ENCODE assay signal across 22 mouse cellular contexts in the genomic region with DNA sequence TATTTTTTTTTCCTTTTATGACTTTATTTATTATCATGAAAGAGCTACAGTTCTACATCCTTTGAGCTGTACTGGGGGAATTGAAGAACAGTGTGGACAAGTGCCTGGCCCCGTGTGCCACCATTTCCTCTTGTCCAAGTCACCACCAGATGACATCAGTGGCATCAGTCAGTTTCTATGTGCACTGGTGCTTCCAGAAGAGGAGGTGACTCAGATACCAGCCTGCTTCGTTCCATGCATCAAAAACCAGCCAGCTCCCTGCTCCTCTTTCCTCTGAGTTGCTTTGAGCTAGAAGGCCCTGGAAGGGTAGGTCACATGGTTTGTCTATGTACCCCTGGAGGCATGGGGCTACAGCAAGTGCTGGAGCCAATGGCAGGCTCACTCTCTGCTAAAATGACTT. TPM values are rescaled to one million over a fixed set of nuclear protein-coding genes. Genes with fewer than 3 reads are reported as not detected.
DNase-seq lines count a peak whose midpoint lies in the region; ATAC-seq and TF ChIP-seq lines count a peak whose summit lies in the region.
"Had no signal": no experiment of that assay in that cellular context is flagged by ENCODE, and none has a peak within 500 bp of the region (broad histone marks: within the 10 kb centered on the region; RNA-seq: fewer than 3 reads in every experiment).

No protein-coding gene starts in this region.

- H3K9me3 ChIP-seq in heart, embryonic 14.5 days (ENCODE audit: control insufficient read depth, low read length): no peaks in the 10 kb centered on the region
- H3K9me3 ChIP-seq in kidney, embryonic 15.5 days (replicated peaks): no peaks in the 10 kb centered on the region
- H3K9me3 ChIP-seq in stomach, embryonic 14.5 days (ENCODE audit: control insufficient read depth, low read depth, low read length): no peaks in the 10 kb centered on the region
- no peaks in the 10 kb centered on the region for H3K9me3 ChIP-seq in stomach, postnatal 0 days (ENCODE audit: control insufficient read depth, low read length)
- H3K9me3 ChIP-seq in stomach, embryonic 16.5 days (replicated peaks; ENCODE audit: control insufficient read depth, low read length): no peaks in the 10 kb centered on the region
- H3K9me3 ChIP-seq: limb, embryonic 10.5 days; megakaryocyte, embryonic 14.5 days; neural tube, embryonic 13.5 days had no signal

- no peak for DNase-seq in heart, adult 8-10 months (ENCODE audit: low spot score)
- DNase-seq in kidney, postnatal 4 days: no peak
- DNase-seq in stomach, postnatal 0 days (ENCODE audit: low spot score): no peak
- DNase-seq: cerebellum, adult 18-20 months; cerebellum, postnatal 36 days; gastrocnemius, adult 2 months; kidney, postnatal 14 days; layer of hippocampus, adult 9-11 months; liver, postnatal 0 days; midbrain, embryonic 14.5 days; right cerebral cortex, adult 18-20 months; thymus, adult 18-20 months; thymus, postnatal 4 days had no signal

- ATAC-seq in heart, embryonic 14.5 days (ENCODE audit: insufficient number of reproducible peaks, insufficient read depth, low FRiP score, low read depth): no peak
- no peak for ATAC-seq in kidney, embryonic 15.5 days (replicated peaks; ENCODE audit: low FRiP score)
- ATAC-seq in stomach, embryonic 14.5 days (ENCODE audit: insufficient number of reproducible peaks, insufficient read depth, low FRiP score, low read depth): no peak
- no peak for ATAC-seq in stomach, postnatal 0 days (ENCODE audit: low FRiP score, low TSS enrichment)
- no peak for ATAC-seq in stomach, embryonic 16.5 days (ENCODE audit: insufficient read depth, low FRiP score)
- ATAC-seq in frontal cortex, adult (ENCODE audit: low TSS enrichment): no peak
- ATAC-seq: hindbrain, embryonic 16.5 days; liver, postnatal 0 days had no signal

- peaks cover 56 to 77% of the 10 kb centered on the region in 2 experiments for H3K4me1 ChIP-seq in heart, embryonic 14.5 days (ENCODE audit: control insufficient read depth in 2 of 2, insufficient read depth in 2 of 2, low read length in 2 of 2)
- peaks cover 52% of the 10 kb centered on the region for H3K4me1 ChIP-seq in kidney, embryonic 15.5 days
- H3K4me1 ChIP-seq in stomach, embryonic 14.5 days (ENCODE audit: control insufficient read depth, insufficient read depth, low read length): peaks cover 28% of the 10 kb centered on the region
- H3K4me1 ChIP-seq in stomach, postnatal 0 days (replicated peaks; ENCODE audit: control insufficient read depth, insufficient read depth): peaks cover 8% of the 10 kb centered on the region
- H3K4me1 ChIP-seq in stomach, embryonic 16.5 days (ENCODE audit: control insufficient read depth, insufficient read depth, low read length): peaks cover 38% of the 10 kb centered on the region

- TF ChIP-seq CTCF in stomach, postnatal 0 days (IDR thresholded peaks at IDR 0.05; ENCODE audit: low read depth): no peak

- no peak overlapping the region for H3K4me3 ChIP-seq in heart, embryonic 14.5 days (ENCODE audit: control insufficient read depth in 1 of 2, insufficient read depth in 1 of 2, low read depth in 1 of 2, low read length in 2 of 2)
- no peak overlapping the region for H3K4me3 ChIP-seq in kidney, embryonic 15.5 days (replicated peaks)
- H3K4me3 ChIP-seq in stomach, embryonic 14.5 days (ENCODE audit: low read depth, low read length): no peak overlapping the region
- H3K4me3 ChIP-seq in stomach, postnatal 0 days (ENCODE audit: low read depth, low read length): no peak overlapping the region
- H3K4me3 ChIP-seq in stomach, embryonic 16.5 days (replicated peaks; ENCODE audit: low read length): no peak overlapping the region
- H3K4me3 ChIP-seq: gastrocnemius, adult 2 months; limb, embryonic 10.5 days; megakaryocyte, embryonic 14.5 days; neural tube, embryonic 13.5 days had no signal

- H3K4me2 ChIP-seq in heart, embryonic 14.5 days (ENCODE audit: low read length): no peak overlapping the region
- no peak overlapping the region for H3K4me2 ChIP-seq in kidney, embryonic 15.5 days
- no peak overlapping the region for H3K4me2 ChIP-seq in stomach, embryonic 14.5 days (replicated peaks; ENCODE audit: low read depth, low read length)
- no peak overlapping the region for H3K4me2 ChIP-seq in stomach, postnatal 0 days (replicated peaks; ENCODE audit: low read depth)
- no peak overlapping the region for H3K4me2 ChIP-seq in stomach, embryonic 16.5 days (ENCODE audit: low read depth, low read length)
- H3K4me2 ChIP-seq: neural tube, embryonic 13.5 days had no signal

- no peaks in the 10 kb centered on the region for H3K36me3 ChIP-seq in heart, embryonic 14.5 days (ENCODE audit: control insufficient read depth, insufficient read depth, low read length)
- H3K36me3 ChIP-seq in kidney, embryonic 15.5 days: no peaks in the 10 kb centered on the region
- no peaks in the 10 kb centered on the region for H3K36me3 ChIP-seq in stomach, embryonic 14.5 days (ENCODE audit: control insufficient read depth, insufficient read depth, low read length)
- H3K36me3 ChIP-seq in stomach, postnatal 0 days (ENCODE audit: control insufficient read depth, insufficient read depth, low read length): no peaks in the 10 kb centered on the region
- no peaks in the 10 kb centered on the region for H3K36me3 ChIP-seq in stomach, embryonic 16.5 days (ENCODE audit: control insufficient read depth, insufficient read depth, low read length)
- H3K36me3 ChIP-seq: limb, embryonic 10.5 days; neural tube, embryonic 13.5 days had no signal

- H3K27me3 ChIP-seq in heart, embryonic 14.5 days (ENCODE audit: control insufficient read depth, insufficient read depth, low read length): no peaks in the 10 kb centered on the region
- no peaks in the 10 kb centered on the region for H3K27me3 ChIP-seq in kidney, embryonic 15.5 days
- no peaks in the 10 kb centered on the region for H3K27me3 ChIP-seq in stomach, embryonic 14.5 days (ENCODE audit: control insufficient read depth, insufficient read depth, low read length)
- H3K27me3 ChIP-seq in stomach, postnatal 0 days (ENCODE audit: control insufficient read depth, insufficient read depth, low read length): no peaks in the 10 kb centered on the region
- H3K27me3 ChIP-seq in stomach, embryonic 16.5 days (ENCODE audit: control insufficient read depth, insufficient read depth, low read length): no peaks in the 10 kb centered on the region
- H3K27me3 ChIP-seq: neural tube, embryonic 13.5 days had no signal

- 63% methylated on average over 2 of the region's 2 CpGs for WGBS in heart, embryonic 14.5 days
- 65% methylated on average over 2 of the region's 2 CpGs for WGBS in kidney, embryonic 15.5 days
- 79% methylated on average over 2 of the region's 2 CpGs for WGBS in stomach, embryonic 14.5 days
- WGBS in stomach, postnatal 0 days: 81% methylated on average over 2 of the region's 2 CpGs
- WGBS in stomach, embryonic 16.5 days: 82% methylated on average over 2 of the region's 2 CpGs

- H3K9ac ChIP-seq in heart, embryonic 14.5 days (ENCODE audit: low read length): no peak overlapping the region
- no peak overlapping the region for H3K9ac ChIP-seq in kidney, embryonic 15.5 days
- H3K9ac ChIP-seq in stomach, embryonic 14.5 days (replicated peaks; ENCODE audit: low read depth, low read length): no peak overlapping the region
- no peak overlapping the region for H3K9ac ChIP-seq in stomach, postnatal 0 days (ENCODE audit: low read length)
- H3K9ac ChIP-seq in stomach, embryonic 16.5 days (ENCODE audit: low read length): no peak overlapping the region
- H3K9ac ChIP-seq: liver, postnatal 0 days; neural tube, embryonic 13.5 days had no signal

- TF ChIP-seq EP300 in stomach, postnatal 0 days (optimal IDR thresholded peaks at IDR 0.05): no peak

- H3K27ac ChIP-seq in heart, embryonic 14.5 days (replicated peaks in 1 of 2; ENCODE audit: control insufficient read depth in 1 of 2, insufficient read depth in 1 of 2, low read depth in 2 of 2, low read length in 2 of 2): peak overlapping the region; percentile 10 to 87; a peak in 2 of 4 replicates
- peak overlapping the region; percentile 92 for H3K27ac ChIP-seq in kidney, embryonic 15.5 days
- peak overlapping the region; percentile 2; the same call in 1 of the 2 replicates for H3K27ac ChIP-seq in stomach, embryonic 14.5 days (ENCODE audit: low read length)
- no peak overlapping the region for H3K27ac ChIP-seq in stomach, postnatal 0 days (replicated peaks)
- peak overlapping the region; percentile 79 for H3K27ac ChIP-seq in stomach, embryonic 16.5 days (ENCODE audit: low read length)
- H3K27ac ChIP-seq: gastrocnemius, adult 2 months; limb, embryonic 10.5 days; neural tube, embryonic 13.5 days had no signal

RNA-seq across cellular contexts. Expression of a gene that starts 37.3 kb away (rescaled TPM):
- polyA plus RNA-seq in heart, embryonic 14.5 days (2014; fragmentation: Nextera tagmentation; extraction: Ambion mirVana): 54.6 and 61.3 TPM in 2 replicates
- total RNA-seq in heart, adult 8-10 months (2022): 100 to 1,000 TPM; 101 to 145 (median 128) TPM
- 17.0 and 17.3 TPM in 2 replicates for polyA plus RNA-seq in kidney, embryonic 15.5 days (2015; fragmentation: Nextera tagmentation; extraction: Ambion mirVana)
- polyA plus RNA-seq in stomach, embryonic 14.5 days (2014; fragmentation: Nextera tagmentation; extraction: Ambion mirVana): 20.0 and 22.2 TPM in 2 replicates
- 4.3 and 5.6 TPM in 2 replicates for polyA plus RNA-seq in stomach, postnatal 0 days (2015; fragmentation: Nextera tagmentation; extraction: Ambion mirVana)
- polyA plus RNA-seq in stomach, embryonic 16.5 days (2015; fragmentation: Nextera tagmentation; extraction: Ambion mirVana): 14.5 and 15.1 TPM in 2 replicates
